Mouse (Mus musculus) layer of hippocampus, postnatal 10 days (tissue): Measurements from ENCODE around the gene C3. TPM values are rescaled to one million over a fixed set of nuclear protein-coding genes. Genes with fewer than 3 reads are reported as not detected.

Experiments used
- DNase-seq, 2 experiments: peaks; one replicate each; pipeline ENCODE4 v3.0.0; 2021; ENCODE audit warnings: low spot score in 2 of 2
- long read RNA-seq: library from polyadenylated mRNA; stranded (forward); transcript quantifications from one replicate; pipeline ENCODE4 v2.0.0, GENCODE M21; 2023
- total RNA-seq, 2 experiments: library from RNA; stranded (reverse); gene quantifications; 2 replicates each; pipeline ENCODE4 v1.2.3; 2021

C3 gene
- 1 to 10 TPM; 2.7 to 2.8 TPM for total RNA-seq
- long read RNA-seq, partial matches to known transcripts, result 1 of 1 reads
- long read RNA-seq, other reads (novel, unspliced or antisense), result 0 of 1 reads

DNA sequence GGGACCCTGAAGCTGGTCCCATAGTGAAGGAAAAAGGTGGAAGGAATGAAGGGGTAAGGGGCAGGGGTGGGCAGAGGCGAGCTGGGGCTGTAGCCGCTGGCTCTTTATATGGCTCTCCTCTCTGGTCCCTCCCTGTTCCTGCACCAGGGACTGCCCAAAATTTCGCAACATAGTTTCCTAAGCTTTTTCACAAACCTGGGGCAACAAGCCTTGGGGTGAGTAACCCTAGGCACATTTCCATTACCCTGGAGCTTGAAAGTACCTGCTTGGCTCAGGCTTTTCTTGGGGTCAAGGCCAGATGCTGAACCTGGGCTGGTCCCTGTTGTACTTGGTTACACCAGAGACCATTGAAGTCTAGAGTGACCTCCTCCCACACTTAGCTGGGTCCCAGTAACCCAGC, at the start of gene C3:
C3 (minus strand) TSS at position 123 of the 400 bp plus-strand sequence.
- no peak for DNase-seq

DNA sequence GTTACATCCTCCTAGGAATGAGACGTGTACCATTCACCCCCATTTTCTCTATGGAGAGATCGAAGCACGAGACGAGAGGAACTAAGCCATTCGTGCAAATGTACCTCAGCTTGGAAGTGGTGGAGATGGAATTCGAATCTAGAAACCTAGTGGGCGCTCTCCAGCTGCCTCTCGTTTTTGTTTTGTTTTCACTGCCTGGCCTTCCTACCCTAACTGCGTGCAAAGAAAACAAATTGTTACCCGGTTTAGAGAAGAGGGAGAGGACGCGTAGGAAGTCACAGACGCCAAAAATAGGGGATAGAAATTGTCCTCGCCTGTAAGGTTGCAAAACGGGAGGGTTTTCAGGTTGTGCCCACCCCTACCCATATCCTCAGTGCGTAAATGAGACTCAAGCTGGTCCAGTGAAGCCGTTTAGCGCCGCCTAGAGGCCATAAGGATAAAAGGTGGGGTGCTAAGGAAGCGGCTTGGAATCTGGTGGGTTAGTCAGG, 48.7 kb upstream of the C3 start:
- DNase-seq, result peak; percentile 70 to 79

DNA sequence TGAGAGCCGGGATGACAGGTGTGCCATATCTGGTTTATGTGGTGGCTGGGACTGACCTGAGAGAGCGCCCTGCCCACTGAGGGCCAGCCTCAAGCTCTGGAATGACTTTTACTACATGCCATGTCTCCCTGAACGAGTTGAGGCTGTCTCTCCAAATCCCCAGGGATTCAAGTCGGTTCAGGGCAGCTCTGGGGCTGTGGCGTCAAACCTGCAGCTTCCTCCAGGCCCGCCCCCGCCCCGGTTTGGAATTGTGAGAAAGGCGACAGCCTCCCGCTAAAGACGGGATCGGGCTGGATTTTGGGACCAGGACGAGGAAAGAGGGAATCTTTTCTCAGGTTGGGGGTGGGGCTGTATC, 48.0 kb upstream of the C3 start:
- no peak for DNase-seq

DNA sequence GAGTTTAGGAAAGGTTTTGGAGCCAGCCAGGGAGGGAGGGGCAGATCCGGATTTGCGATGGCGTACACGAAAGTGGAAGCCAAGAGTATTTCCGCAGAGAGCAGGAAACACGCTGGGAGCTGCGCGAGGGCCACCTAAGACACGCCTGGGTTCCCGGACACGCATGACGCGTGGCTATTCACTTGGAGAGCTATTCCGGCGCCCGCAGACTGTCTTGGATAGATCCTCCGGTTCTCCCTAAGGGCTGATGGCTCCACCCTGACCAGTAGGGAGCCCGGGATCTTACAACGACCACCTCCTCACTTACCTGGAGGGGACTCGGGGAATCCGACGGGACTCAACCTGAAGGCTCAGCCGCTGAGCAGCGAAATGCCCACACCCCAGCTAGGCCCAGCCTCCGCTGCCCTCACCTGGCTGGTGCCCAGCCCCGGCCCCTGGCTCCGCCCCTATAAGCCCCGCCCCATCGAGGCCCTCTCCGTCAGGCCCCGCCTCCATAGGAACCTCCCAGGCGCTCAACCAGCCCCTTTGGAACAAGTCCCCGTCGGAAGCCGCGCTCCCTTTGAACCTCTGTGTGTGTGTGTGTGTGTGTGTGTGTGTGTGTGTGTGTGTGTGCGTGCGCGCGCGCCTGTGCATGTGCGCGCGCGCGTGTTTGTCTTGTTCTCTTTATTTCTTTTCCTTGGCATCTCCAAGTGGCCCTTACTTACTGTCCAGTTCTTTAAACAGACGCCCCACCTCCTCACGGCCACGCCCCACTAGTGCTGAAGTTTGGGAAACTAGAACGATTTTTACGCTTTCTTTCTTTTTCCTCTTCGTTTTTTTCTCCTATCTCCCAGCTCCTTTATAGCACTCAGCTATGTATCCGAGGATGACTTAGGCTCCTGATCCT, 47.4 kb upstream of the C3 start:
- peak; percentile 70 to 74 for DNase-seq

DNA sequence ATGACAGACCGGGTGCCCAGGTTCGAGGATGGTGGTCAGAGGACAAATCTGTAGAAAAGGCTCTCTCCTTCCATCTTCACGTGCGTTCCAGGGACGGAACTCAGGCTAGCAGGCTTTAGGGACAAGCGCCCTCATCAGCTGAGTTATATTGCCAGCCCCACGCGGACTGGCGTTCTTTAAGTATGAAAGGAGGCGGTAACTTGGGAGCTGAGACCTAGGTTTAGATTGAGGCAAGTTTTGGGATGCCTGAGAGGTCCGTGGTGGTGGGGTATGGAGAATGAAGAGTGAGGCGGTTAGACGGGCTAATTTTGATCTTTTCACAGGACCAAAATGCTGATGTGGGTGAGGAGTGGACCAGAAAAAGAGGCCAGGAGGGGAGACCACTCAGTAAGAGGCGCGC, 46.8 kb upstream of the C3 start:
- no peak for DNase-seq

DNA sequence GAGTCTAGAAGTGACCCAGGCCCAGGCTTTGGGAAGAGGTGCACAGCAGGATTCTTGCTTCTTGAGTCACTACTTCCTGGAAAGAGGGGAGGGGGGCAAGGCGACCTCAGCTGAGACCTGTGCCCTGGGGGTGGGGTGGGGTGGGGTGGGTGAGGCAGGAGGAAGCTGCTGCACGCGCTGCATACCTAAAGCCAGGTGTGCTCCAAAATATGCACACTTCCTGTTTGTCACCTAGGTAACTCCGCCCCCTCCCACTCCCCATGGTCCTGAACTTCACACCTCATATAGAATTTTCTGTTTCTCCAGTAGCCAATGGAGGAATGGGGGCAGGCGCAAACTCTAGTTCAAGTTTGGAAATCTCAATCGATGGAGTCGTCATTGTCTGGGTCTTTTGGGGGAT, 45.9 kb upstream of the C3 start:
- no peak for DNase-seq

DNA sequence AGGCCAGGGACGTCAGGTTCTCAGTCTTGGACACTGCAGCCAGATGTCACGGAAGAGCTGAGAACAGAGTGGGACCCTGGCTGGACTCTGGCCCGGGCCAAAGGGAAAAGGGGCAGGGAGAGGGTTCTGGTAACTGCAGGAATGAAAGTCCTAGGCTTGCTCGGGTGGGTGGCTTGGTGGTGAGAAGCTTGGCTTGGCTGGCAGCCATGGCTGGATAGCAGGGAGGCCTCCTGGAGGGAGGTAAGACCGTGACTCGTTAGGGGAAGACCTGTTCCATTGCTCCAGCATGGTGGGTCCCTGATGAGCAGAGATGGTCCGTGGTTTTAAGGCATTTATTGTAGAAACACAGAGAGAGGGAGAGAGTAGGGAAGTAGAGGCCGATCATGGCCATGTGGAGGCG, 43.4 kb upstream of the C3 start:
- no peak for DNase-seq

DNA sequence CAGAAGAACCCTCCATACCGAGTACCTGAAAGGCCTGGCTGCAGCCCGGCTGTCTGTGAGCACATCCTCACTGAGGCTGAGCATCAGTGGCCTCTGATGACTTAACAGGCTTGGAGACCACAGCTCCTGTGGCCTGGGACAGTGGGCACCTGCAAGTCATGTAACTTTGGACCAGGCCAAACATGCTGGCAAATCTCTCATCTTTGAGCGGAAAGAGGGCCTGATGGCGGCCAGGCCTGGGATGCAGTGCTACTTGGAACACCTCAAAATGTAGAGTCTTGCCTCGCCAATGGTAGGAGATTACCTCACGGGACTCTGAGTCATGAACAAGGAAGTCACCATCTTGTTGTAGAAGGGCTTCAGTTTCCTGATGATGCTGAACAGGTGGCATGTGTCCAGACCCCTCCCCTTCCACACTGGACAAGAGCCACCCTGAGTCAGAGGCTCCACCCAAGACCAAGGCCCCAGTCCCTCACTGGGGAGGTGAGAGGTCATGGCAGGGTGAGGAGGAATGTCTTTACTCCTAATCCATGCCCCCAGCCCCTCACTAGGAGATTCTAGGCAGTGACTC, 39.7 kb upstream of the C3 start:
- no peak for DNase-seq

DNA sequence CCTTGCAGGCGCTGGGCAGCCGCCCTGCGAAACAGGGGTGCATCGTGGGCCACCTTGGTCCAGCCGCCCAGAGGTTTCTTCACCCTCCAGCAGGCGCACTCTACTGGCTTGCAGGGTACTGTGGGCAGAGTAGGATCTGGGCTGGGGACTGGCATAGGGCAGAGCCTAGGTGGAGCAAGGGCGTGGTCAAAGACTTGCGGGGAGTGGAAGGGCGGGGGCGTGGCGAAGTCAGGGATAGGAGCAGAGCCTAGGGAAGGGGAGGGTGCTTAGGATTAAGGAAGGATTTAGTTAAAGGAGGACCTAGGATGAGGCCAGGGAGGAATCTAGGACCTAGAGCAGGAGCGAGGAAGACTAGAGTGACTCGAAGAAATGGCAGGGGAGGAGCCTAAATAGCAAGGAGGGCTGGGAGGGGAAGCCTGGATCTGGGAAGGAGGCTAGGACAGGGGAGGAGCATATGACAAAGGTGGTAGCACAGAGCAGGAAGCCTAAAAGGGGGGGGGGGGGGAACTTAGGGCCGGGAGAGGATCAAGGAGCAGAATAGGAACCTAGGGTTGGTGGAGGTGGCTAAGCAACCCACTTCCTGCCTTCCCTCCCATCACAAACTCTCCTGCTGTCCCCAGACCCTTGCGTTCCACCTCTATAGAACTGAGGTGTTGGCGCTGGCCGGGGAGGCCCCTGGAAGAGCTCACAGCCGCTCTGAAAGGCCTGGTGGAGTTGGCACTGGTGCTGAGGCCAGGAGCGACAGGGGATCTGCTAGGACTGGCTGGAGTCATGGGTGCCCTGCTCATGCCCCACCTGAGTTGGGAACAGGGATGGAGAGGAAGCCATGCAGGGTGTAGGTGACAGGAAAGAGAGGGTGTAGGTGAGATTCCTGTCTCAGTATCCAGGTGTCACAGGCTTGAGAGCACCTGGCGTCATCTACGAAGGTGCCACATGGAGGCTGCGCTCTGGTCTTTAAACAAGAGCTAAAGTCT, 37.3 kb upstream of the C3 start:
- peak in 1 of 2 experiments; percentile 45 for DNase-seq

DNA sequence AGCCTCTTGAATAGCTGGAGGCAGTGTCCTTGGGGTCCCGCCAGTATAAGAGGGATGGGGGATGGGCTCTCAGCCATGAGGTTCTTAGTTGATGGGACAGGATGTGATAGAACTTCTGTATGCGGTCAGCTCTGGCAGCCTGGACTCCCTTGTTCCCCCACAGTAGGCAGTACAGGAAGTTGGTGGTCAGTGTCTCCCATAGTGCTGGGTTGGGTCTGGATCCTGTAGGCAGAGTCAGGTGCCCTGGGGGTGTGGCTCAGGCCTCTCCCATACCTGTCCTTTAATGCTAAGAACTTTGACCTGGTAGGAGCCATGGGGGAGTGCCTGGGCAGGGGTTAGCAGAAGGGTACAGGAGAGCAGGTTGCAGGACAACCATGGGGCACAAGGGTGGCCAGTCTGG, 36.2 kb upstream of the C3 start:
- DNase-seq, result no peak

DNA sequence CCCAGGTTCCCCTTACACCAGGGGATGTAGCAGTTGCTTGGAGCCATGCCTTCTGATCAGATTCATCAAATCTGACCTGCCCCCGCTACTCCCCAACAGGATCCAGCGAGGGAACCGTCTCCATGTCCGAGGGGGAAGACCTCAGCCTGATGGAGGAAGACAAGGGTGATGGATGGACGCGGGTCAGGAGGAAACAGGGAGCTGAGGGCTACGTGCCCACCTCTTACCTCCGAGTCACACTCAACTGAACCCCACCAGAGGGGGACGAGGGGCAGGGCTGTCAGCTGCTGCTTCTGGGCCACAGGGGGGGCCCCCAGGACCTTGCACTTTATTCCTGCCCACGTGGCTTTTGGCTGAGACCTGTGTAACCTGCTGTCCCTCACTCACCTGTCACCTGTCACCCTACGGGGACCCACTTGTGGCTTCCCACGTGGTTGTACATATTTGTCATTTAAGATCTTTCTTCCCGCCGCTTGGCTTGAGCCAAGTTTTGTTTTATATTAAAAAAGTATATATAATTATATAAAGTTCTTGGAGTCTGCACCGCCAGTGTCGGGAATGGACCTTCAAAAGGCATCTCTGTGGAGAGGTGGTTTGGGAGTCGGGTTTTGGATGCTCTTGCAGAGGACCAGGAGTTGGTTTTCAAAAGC, 35.1 kb upstream of the C3 start:
- DNase-seq, result no peak

DNA sequence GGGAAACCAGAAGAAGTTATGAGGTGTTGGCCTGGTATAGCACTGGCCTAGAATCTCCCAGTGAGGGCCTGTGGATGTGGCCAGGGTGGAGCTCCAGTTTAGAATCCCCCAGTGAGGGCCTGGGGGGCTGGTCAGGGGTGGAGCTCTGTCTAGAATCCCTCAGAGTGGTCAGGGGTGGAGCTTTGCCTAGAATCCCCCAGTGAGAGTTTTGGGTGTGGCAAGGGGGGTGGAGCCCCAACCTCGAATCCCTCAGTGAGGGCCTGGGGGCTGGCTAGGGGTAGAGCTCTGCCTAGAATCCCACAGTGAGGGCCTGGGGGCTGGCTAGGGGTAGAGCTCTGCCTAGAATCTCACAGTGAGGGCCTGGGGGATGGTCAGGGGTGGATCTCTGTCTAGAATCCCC, 33.9 kb upstream of the C3 start:
- no peak for DNase-seq

DNA sequence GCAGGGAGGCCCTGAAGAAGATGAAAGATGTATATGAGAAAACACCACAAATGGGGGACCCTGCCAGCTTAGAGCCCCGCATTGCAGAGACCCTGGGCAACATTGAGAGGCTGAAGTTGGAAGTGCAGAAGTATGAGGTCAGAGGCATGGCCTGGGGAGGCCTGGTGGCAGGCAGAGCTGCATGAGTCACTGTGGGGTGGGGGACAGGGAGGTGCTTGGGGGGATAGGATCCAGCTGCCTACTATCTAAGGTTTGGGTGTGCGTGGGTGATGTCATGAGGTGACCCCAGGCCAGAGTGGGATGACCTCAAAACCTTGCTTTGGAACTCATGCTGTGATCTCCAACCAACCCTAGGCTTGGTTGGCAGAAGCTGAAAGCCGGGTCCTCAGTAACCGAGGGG, 33.4 kb upstream of the C3 start:
- no peak for DNase-seq

DNA sequence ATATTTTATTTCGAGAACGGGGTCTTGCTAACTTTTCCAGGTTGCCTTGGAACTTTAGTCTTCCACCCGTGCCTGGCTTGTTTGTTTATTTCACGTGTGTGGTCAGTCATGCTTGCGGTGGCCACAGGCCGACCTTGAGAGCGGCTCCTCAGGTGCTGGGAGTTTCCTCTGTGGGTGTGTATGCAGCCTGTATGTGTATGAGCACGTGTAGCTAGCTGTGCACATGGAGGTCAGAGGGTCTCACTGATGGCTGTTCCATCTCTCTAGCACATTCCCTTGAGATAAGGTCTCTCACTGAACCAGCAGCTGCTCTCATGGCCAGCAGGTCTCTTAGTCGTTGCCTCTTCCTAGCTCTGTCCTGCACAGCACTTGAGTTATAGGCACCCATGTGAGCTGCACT, 32.4 kb upstream of the C3 start:
- no peak for DNase-seq

DNA sequence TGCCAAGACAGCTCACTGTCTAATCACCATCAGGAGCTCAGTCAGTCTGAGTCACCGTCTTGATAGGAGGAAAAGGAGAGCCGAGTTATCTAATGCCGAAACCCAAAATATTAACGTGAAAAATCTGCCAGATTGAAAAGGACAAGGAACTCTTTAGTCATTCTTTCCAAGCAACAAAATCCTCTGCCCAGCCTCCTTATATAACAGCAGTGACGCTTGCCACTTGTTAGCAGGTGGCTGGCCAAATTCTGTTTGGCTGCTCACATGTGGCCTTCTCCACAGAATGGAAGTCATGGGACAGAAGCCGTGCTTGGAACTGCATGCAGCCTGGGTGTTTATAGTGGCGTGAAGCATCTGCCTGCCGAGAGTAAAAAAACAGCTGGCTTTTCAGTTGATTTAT, 31.8 kb upstream of the C3 start:
- no peak for DNase-seq

DNA sequence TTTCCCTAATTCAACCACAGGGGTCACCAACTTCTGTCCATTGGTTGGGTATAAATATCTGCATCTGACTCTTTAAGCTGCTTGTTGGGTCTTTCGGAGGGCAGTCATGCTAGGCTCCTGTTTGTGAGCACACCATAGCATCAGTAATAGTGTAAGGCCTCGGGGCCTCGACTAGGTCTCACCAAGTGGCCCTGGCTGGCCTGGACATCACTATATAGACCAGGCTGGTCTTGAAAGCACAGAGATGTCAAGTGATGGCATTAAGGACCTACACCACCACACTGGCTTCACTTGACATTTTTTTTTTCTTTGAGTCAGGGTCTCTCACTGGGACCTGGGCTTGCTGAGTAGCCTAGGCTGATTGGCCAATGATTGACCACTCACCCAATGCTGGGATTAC, 30.3 kb upstream of the C3 start:
- no peak for DNase-seq

DNA sequence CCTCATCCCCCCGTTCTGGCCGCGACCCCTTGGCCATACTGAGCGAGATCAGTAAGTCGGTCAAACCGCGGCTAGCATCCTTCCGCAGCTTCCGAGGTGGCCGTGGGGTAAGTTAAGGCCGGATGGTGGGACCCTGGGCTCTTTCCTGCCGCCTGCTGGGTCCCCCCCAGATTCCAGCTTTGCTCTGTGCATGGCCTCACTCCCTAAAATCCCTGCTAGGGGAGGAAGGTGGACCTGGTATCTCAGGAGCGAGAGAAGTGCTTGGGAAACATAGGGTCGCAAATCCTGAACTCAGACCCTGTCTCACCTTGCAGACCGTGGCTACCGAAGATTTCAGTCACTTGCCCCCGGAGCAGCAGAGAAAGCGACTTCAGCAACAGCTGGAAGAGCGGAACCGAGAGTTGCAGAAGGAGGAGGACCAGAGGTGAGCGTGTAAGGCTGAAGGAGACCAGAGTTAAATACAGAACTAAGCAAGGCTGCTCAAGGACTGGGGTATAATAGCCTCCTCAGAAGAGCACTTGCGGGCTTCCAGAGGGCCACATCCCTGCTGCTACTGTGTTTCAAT, 29.1 kb upstream of the C3 start:
- no peak for DNase-seq

DNA sequence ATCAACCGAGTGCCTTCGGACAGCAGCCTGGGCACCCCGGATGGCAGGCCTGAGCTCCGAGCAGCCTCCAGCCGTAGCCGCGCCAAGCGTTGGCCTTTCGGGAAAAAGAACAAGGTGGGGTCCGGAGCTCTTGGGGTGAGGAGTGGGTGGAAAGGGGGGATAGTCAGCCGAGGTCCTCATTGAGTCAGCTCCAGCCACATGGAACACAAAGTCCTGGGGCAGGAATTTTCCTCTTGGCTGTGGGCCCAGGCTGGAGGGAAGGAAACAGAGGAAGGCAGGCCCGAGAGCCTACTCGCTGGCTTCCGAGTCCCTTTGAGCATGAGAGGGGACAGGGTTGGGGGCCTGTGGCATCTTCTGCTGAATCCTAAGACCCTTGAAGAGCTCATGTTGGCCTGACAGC, 27.4 kb upstream of the C3 start:
- DNase-seq, result no peak

DNA sequence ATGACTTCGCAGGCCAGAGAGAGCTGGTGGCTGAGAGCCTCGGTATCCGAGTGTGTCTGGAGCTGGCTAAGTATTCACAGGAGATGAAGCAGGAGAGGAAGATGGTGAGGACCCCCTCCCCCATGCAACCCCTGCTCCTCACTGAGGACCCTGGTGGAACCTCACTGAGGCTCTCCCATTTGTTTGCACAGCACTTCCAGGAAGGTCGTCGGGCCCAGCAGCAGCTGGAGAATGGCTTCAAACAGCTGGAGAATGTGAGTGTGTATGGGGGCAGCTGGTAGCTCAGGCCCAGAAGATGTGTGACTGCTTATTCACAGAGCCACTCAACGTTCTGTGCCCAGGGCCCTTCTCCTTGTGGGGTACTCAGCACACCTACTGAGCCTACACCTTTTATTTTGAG, 25.4 kb upstream of the C3 start:
- no peak for DNase-seq

DNA sequence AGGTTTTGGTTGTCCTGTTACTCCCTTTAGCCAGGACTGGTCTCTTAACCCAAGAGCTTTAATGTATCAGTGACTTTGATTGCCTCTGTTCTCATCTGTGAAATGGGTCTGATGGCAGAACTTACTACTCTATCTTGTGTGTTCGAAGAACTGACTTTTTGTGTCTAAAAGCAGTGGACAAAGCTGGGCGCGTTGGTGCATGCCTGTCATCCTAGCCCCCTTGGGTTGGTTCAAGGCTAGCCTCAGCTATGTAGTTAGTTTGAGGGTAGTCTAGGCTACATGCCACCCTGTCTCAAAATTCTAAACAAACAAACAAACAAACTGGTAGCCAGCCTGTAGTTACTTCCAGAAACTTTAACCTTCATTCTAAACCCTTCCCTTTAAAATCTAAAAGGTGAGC, 23.5 kb upstream of the C3 start:
- DNase-seq, result no peak
